Mouse (Mus musculus) v-Abl transformed pro-B cells (cell line): ENCODE results near the gene Fam189a2.

Experiments used
- in situ Hi-C, 2 experiments: fragments of 400-800 bp; cut with MboI; formaldehyde crosslinking; loops; one replicate each; pipeline ENCODE4 v1.15.1; 2025; ENCODE audit not compliant: unreplicated experiment in 2 of 2

Fam189a2 gene

GRCm38 (mm10) chr19:23980598-23980997 is 50.2 kb downstream of the Fam189a2 start:
- in situ Hi-C loops, result no loop called here

GRCm38 (mm10) chr19:23977901-23978443 is 52.8 kb downstream of the Fam189a2 start:
- in situ Hi-C loops, result no loop called here

GRCm38 (mm10) chr19:23972881-23973649 is 57.8 kb downstream of the Fam189a2 start:
- in situ Hi-C loops, result loop anchor here in 1 of 2 experiments (25.0 kb wide), 1 partner anchor 1636 kb away; no protein-coding TSS in a partner anchor

GRCm38 (mm10) chr19:23971391-23971790 is 59.4 kb downstream of the Fam189a2 start:
- in situ Hi-C loops, result loop anchor here in 1 of 2 experiments (25.0 kb wide), 1 partner anchor 1634 kb away; no protein-coding TSS in a partner anchor

GRCm38 (mm10) chr19:23970374-23970773 is 60.4 kb downstream of the Fam189a2 start:
- in situ Hi-C loops, result loop anchor here in 1 of 2 experiments (25.0 kb wide), 1 partner anchor 1633 kb away; no protein-coding TSS in a partner anchor

- in situ Hi-C loops, result loop anchor here in 1 of 2 experiments (25.0 kb wide), 1 partner anchor 1632 kb away; no protein-coding TSS in a partner anchor
Measured at GRCm38 (mm10) chr19:23968862-23969225, 62.0 kb downstream of the Fam189a2 start.

GRCm38 (mm10) chr19:23968125-23968861 is 62.5 kb downstream of the Fam189a2 start:
- in situ Hi-C loops, result loop anchor here in 1 of 2 experiments (25.0 kb wide), 1 partner anchor 1631 kb away; no protein-coding TSS in a partner anchor

GRCm38 (mm10) chr19:23967156-23967555 is 63.7 kb downstream of the Fam189a2 start:
- in situ Hi-C loops, result loop anchor here in 1 of 2 experiments (25.0 kb wide), 1 partner anchor 1630 kb away; no protein-coding TSS in a partner anchor

- in situ Hi-C loops, result loop anchor here in 1 of 2 experiments (25.0 kb wide), 1 partner anchor 1629 kb away; no protein-coding TSS in a partner anchor
Measured at GRCm38 (mm10) chr19:23966376-23966775, 64.4 kb downstream of the Fam189a2 start.

GRCm38 (mm10) chr19:23964401-23964910 is 66.4 kb downstream of the Fam189a2 start:
- in situ Hi-C loops, result loop anchor here in 1 of 2 experiments (25.0 kb wide), 1 partner anchor 1627 kb away; no protein-coding TSS in a partner anchor

GRCm38 (mm10) chr19:23961516-23961915 is 69.3 kb downstream of the Fam189a2 start:
- in situ Hi-C loops, result loop anchor here in 1 of 2 experiments (25.0 kb wide), 1 partner anchor 1624 kb away; no protein-coding TSS in a partner anchor

- in situ Hi-C loops, result loop anchor here in 1 of 2 experiments (25.0 kb wide), 1 partner anchor 1624 kb away; no protein-coding TSS in a partner anchor
Measured at GRCm38 (mm10) chr19:23960831-23961447, 69.9 kb downstream of the Fam189a2 start.

GRCm38 (mm10) chr19:23960275-23960674 is 70.5 kb downstream of the Fam189a2 start:
- in situ Hi-C loops, result loop anchor here in 1 of 2 experiments (25.0 kb wide), 1 partner anchor 1623 kb away; no protein-coding TSS in a partner anchor

- in situ Hi-C loops, result loop anchor here in 1 of 2 experiments (25.0 kb wide), 1 partner anchor 1623 kb away; no protein-coding TSS in a partner anchor
Measured at GRCm38 (mm10) chr19:23959870-23960269, 70.9 kb downstream of the Fam189a2 start.

GRCm38 (mm10) chr19:23958925-23959324 is 71.9 kb downstream of the Fam189a2 start:
- in situ Hi-C loops, result loop anchor here in 1 of 2 experiments (25.0 kb wide), 1 partner anchor 1622 kb away; no protein-coding TSS in a partner anchor

- in situ Hi-C loops, result loop anchor here in 1 of 2 experiments (25.0 kb wide), 1 partner anchor 1620 kb away; no protein-coding TSS in a partner anchor
Measured at GRCm38 (mm10) chr19:23957563-23957962, 73.3 kb downstream of the Fam189a2 start.

- in situ Hi-C loops, result loop anchor here in 1 of 2 experiments (25.0 kb wide), 1 partner anchor 1619 kb away; no protein-coding TSS in a partner anchor
Measured at GRCm38 (mm10) chr19:23956299-23956975, 74.4 kb downstream of the Fam189a2 start.

GRCm38 (mm10) chr19:23955461-23955860 is 75.4 kb downstream of the Fam189a2 start:
- in situ Hi-C loops, result loop anchor here in 1 of 2 experiments (25.0 kb wide), 1 partner anchor 1618 kb away; no protein-coding TSS in a partner anchor
